Mouse (Mus musculus) bone marrow, adult 2 months (tissue): ENCODE measurements at regions not wholly inside any gene's neighbourhood (a gene's known extent, or its start where the extent isn't known, plus 50 kb on each side); places are given as distances from the start of the nearest gene placed in this dataset.

Source experiments
- H3K27ac ChIP-seq: fragments of 200-500 bp; 2 replicates; pipeline ENCODE4 v1.5.1; 2012; ENCODE audit warnings: low read depth, mild to moderate bottlenecking, control low read depth, inconsistent platforms, low read length; ENCODE audit not compliant: control insufficient read depth, poor library complexity, insufficient read depth
- H3K4me1 ChIP-seq: fragments of 200-500 bp; 2 replicates; pipeline ENCODE4 v1.6.1; 2011; ENCODE audit warnings: low read length; ENCODE audit not compliant: control insufficient read depth, insufficient read depth
- H3K4me3 ChIP-seq: fragments of 200-500 bp; replicated peaks from 2 replicates; pipeline ENCODE3; 2011; ENCODE audit warnings: mild to moderate bottlenecking, low read depth, low read length, control low read depth; ENCODE audit not compliant: control insufficient read depth
- CTCF ChIP-seq: fragments of 200-500 bp; IDR thresholded peaks from 2 replicates; pipeline ENCODE4 v1.5.1; 2011; ENCODE audit warnings: low read length, control low read depth; ENCODE audit not compliant: control insufficient read depth, insufficient read depth
- POLR2A ChIP-seq: fragments of 200-500 bp; IDR thresholded peaks from 2 replicates; pipeline ENCODE4 v1.6.1; 2011; ENCODE audit warnings: low read depth, mild to moderate bottlenecking, control low read depth, low read length, borderline replicate concordance; ENCODE audit not compliant: control insufficient read depth
- WGBS: fragments of 180-500 bp; shearing (Covaris S2); methylation state at CpG from one replicate; pipeline ENCODE4 v1.1.7; 2018; 5-methylcytosine and 5-hydroxymethylcytosine counted together

DNA sequence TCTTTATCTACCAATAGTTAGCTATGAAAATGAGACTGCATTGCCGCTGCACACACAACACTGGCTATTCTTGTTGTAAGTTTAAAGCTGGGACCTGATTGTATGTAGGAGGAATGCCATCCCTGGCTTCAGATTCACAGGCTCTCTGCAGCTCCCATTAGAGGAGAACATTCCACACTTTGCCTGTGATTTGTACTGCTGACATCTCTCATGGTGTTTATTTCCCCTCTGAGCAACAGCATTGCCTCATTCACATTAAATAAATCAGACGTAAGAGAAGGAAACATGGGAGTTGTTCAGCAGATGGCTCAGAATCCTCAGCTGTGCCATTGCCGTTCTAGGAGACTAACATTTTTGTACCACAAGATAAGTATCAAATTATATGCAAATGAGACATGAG, 2550.6 kb upstream of the Gm6569 start:
- Histone ChIP-seq H3K4me1 (no peaks in the 10 kb centered on the region), H3K4me3 (no peak overlapping the region), H3K27ac (no peak overlapping the region)
- TF ChIP-seq POLR2A (no peak), CTCF (no peak)
- 79% methylated on average over 3 of the region's 3 CpGs for WGBS

GRCm38 (mm10) chr15:71302541-71302940, 2531.8 kb upstream of the Gm6569 start:
- no peak overlapping the region for H3K27ac ChIP-seq
- H3K4me3 ChIP-seq: no peak overlapping the region
- no peak for TF ChIP-seq CTCF
- no peak for TF ChIP-seq POLR2A
- H3K4me1 ChIP-seq: no peaks in the 10 kb centered on the region

- 54% methylated on average over 3 of the region's 3 CpGs for WGBS
- Histone ChIP-seq H3K27ac (no peak overlapping the region), H3K4me1 (no peaks in the 10 kb centered on the region), H3K4me3 (no peak overlapping the region)
- TF ChIP-seq CTCF (no peak), POLR2A (no peak)
These were observed 2524.1 kb upstream of the Gm6569 start for GRCm38 (mm10) chr15:71310230-71310629.

- Histone ChIP-seq H3K4me1 (no peaks in the 10 kb centered on the region), H3K4me3 (no peak overlapping the region), H3K27ac (no peak overlapping the region)
- WGBS: 64% methylated on average over 3 of the region's 3 CpGs
- TF ChIP-seq CTCF (no peak), POLR2A (no peak)
These were observed 2507.8 kb upstream of the Gm6569 start for GRCm38 (mm10) chr15:71326596-71326995.

DNA sequence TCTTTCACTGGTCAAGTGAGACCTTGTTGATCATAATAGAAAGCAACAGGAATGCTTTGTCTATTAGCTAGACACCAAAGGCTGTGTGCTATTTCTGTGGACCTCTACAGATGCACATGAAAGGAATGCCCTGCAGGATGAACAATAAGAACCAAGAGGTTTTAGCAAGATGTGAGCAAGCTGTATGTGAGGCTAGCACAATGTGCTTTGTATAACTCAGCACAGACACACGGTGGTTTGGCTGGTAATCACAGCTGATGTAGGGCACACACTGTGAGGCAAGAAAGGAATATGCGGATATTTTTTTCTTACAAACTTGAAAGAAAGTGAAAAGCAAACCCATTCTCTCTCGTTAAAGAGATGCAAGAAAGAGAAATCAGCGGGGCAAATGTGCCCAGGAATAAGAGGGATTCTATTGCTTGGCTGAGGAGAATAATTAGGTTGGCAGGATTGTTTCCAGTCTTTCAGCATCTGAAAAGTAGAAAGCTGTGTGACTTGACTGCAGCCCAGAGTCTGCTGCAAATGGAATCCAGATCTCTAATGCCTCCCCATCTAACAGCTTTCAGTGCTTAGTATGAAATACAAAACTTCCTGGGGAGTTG, 2476.1 kb upstream of the Gm6569 start:
- Histone ChIP-seq H3K4me3 (no peak overlapping the region), H3K27ac (no peak overlapping the region), H3K4me1 (no peaks in the 10 kb centered on the region)
- WGBS: 60% methylated on average over 4 of the region's 4 CpGs
- TF ChIP-seq POLR2A: no peak
- no peak for TF ChIP-seq CTCF

DNA sequence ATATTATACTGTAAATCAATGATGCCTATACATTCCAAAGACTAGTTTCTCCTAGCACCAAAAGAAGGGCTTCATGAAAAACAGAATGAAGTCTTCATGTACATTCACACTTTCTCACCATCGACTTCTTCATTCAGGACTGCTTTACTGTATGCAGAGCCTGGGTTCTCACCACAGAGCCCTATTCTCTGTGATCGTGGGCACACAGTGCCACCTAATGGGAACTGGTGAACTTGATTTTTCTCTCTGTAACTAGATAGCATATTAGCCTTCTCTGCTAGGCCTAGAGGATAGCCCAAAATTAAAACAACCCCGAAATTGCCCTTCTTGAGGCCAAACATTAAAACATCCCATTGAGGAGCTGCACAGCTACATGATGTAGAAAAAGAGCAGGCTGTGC, 2458.6 kb upstream of the Gm6569 start:
- H3K4me1 ChIP-seq: no peaks in the 10 kb centered on the region
- WGBS: 14% methylated on average over 3 of the region's 3 CpGs
- no peak overlapping the region for H3K4me3 ChIP-seq
- no peak for TF ChIP-seq CTCF
- no peak overlapping the region for H3K27ac ChIP-seq
